Mouse (Mus musculus): ENCODE data around the gene Pxk. TPM values are rescaled to one million over a fixed set of nuclear protein-coding genes. Genes with fewer than 3 reads are reported as not detected.

Gene Pxk
- polyA plus RNA-seq, 1 experiment from 2014 or later, result 33.9 TPM

- H3K9me3 ChIP-seq (ENCODE audit: control insufficient read depth, low read length), result no peaks in the 10 kb centered on the region
- no peak overlapping the region for H3K4me3 ChIP-seq (ENCODE audit: low read depth, low read length)
- WGBS, result 89% methylated on average over 6 of the region's 6 CpGs
- DNase-seq (ENCODE audit: low spot score) (no peak), ATAC-seq (replicated peaks; ENCODE audit: low FRiP score, low TSS enrichment, low read depth) (no peak)
- no peaks in the 10 kb centered on the region for H3K4me1 ChIP-seq (replicated peaks; ENCODE audit: control insufficient read depth, insufficient read depth, low read length)
- H3K9ac ChIP-seq (ENCODE audit: low read length), result no peak overlapping the region
- H3K27me3 ChIP-seq (replicated peaks; ENCODE audit: control insufficient read depth, insufficient read depth, low read length), result no peaks in the 10 kb centered on the region
- H3K4me2 ChIP-seq (ENCODE audit: low read length), result no peak overlapping the region
- no peaks in the 10 kb centered on the region for H3K36me3 ChIP-seq (ENCODE audit: control insufficient read depth, insufficient read depth, low read length)
- H3K27ac ChIP-seq (ENCODE audit: low read depth), result no peak overlapping the region
Observed at GRCm38 (mm10) chr14:8186278-8187045, 88.5 kb downstream of the Pxk start.

DNA sequence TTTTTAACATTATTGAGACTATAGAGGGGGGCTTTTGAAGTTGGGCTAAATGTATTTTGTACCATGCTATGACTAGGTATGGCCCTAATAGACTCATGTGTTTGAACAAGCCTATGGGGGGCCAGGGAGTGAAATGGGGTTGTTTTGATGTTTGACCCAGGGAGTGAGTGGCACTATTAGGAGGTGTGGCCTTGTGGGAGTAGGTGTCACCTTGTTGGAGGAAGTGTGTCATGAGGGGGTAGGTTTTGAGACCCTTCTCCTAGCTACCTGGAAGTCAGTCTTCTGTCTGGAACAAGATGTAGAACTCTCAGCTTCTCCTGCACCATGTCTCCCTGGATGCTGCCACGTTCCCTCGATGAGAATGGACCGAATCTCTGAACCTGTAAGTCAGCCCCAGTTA is 92.5 kb downstream of the Pxk start:
- DNase-seq (ENCODE audit: low spot score) (no peak), ATAC-seq (replicated peaks; ENCODE audit: low FRiP score, low TSS enrichment, low read depth) (no peak)
- H3K4me3 ChIP-seq (ENCODE audit: low read depth, low read length), result no peak overlapping the region
- no peaks in the 10 kb centered on the region for H3K4me1 ChIP-seq (replicated peaks; ENCODE audit: control insufficient read depth, insufficient read depth, low read length)
- WGBS, result 81% methylated on average over 3 of the region's 3 CpGs
- H3K9ac ChIP-seq (ENCODE audit: low read length), result no peak overlapping the region
- no peaks in the 10 kb centered on the region for H3K36me3 ChIP-seq (ENCODE audit: control insufficient read depth, insufficient read depth, low read length)
- H3K27ac ChIP-seq (ENCODE audit: low read depth), result no peak overlapping the region
- H3K27me3 ChIP-seq (replicated peaks; ENCODE audit: control insufficient read depth, insufficient read depth, low read length), result no peaks in the 10 kb centered on the region
- H3K9me3 ChIP-seq (ENCODE audit: control insufficient read depth, low read length), result no peaks in the 10 kb centered on the region
- H3K4me2 ChIP-seq (ENCODE audit: low read length), result no peak overlapping the region

DNA sequence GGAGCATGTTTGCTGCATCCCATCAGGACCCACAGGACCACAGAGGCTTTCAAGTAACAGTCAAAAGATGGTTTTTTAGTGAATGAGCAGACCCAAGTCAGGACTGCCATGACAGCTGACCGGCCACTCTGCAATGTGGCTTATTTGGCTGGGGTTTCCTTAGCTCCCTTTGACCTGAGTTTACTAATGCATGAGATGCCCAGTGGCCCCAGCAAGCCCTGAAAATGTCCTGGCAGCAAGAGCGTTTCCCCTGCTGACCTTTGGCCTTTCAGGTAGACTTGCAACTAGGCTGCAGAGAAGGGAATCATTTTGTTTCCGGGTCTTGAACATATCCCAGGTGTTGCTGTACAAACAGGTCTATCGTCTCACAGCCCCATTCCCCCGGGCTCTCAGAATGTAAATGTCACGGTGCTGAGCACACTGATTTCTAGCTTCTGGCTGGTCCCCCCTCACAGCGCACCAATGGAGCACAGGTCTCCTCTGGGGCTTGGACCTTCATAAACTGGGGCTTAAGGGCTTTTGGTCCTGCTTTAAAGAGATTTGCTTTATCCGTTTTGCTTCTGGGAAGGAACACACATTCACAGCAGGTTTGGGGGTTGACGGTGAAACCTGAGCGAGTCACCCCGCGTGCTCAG is 93.4 kb downstream of the Pxk start:
- DNase-seq (ENCODE audit: low spot score) (no peak), ATAC-seq (replicated peaks; ENCODE audit: low FRiP score, low TSS enrichment, low read depth) (no peak)
- Histone ChIP-seq H3K36me3 (ENCODE audit: control insufficient read depth, insufficient read depth, low read length) (no peaks in the 10 kb centered on the region), H3K9ac (ENCODE audit: low read length) (no peak overlapping the region), H3K27ac (ENCODE audit: low read depth) (no peak overlapping the region), H3K9me3 (ENCODE audit: control insufficient read depth, low read length) (no peaks in the 10 kb centered on the region), H3K4me1 (replicated peaks; ENCODE audit: control insufficient read depth, insufficient read depth, low read length) (no peaks in the 10 kb centered on the region), H3K4me2 (ENCODE audit: low read length) (no peak overlapping the region), H3K27me3 (replicated peaks; ENCODE audit: control insufficient read depth, insufficient read depth, low read length) (no peaks in the 10 kb centered on the region), H3K4me3 (ENCODE audit: low read depth, low read length) (no peak overlapping the region)
- WGBS, result 64% methylated on average over 12 of the region's 12 CpGs

- H3K27me3 ChIP-seq (replicated peaks; ENCODE audit: control insufficient read depth, insufficient read depth, low read length), result no peaks in the 10 kb centered on the region
- H3K9me3 ChIP-seq (ENCODE audit: control insufficient read depth, low read length), result no peaks in the 10 kb centered on the region
- no peak overlapping the region for H3K4me2 ChIP-seq (ENCODE audit: low read length)
- H3K36me3 ChIP-seq (ENCODE audit: control insufficient read depth, insufficient read depth, low read length), result no peaks in the 10 kb centered on the region
- H3K9ac ChIP-seq (ENCODE audit: low read length), result no peak overlapping the region
- 88% methylated on average over 6 of the region's 6 CpGs for WGBS
- no peak overlapping the region for H3K27ac ChIP-seq (ENCODE audit: low read depth)
- DNase-seq (ENCODE audit: low spot score) (no peak), ATAC-seq (replicated peaks; ENCODE audit: low FRiP score, low TSS enrichment, low read depth) (no peak)
- no peak overlapping the region for H3K4me3 ChIP-seq (ENCODE audit: low read depth, low read length)
- no peaks in the 10 kb centered on the region for H3K4me1 ChIP-seq (replicated peaks; ENCODE audit: control insufficient read depth, insufficient read depth, low read length)
Observed at GRCm38 (mm10) chr14:8192727-8193126, 94.7 kb downstream of the Pxk start.

DNA sequence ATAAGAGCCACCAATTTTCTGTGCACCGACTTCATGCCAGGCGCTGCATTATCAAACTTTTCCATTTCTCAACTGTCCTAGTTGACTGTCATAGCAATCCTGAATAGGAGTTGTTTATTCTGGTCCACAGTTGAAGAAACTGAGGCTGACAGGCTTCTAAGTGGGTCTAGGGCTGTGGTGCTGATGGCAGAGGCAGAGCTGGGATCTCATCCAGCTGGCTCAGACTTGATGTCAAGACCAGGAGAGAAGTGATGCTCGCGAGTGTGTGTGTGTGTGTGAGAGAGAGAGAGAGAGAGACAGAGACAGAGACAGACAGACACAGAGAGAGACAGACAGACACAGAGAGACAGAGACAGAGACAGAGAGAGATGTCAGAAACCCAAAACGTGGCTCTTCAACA is 102.8 kb downstream of the Pxk start:
- no peak for DNase-seq (ENCODE audit: low spot score)
- H3K4me1 ChIP-seq (replicated peaks; ENCODE audit: control insufficient read depth, insufficient read depth, low read length), result no peaks in the 10 kb centered on the region
- no peak overlapping the region for H3K27ac ChIP-seq (ENCODE audit: low read depth)
- WGBS, result 85% methylated on average over 5 of the region's 5 CpGs
- H3K4me2 ChIP-seq (ENCODE audit: low read length), result no peak overlapping the region
- H3K9ac ChIP-seq (ENCODE audit: low read length), result no peak overlapping the region
- no peaks in the 10 kb centered on the region for H3K9me3 ChIP-seq (ENCODE audit: control insufficient read depth, low read length)
- H3K36me3 ChIP-seq (ENCODE audit: control insufficient read depth, insufficient read depth, low read length), result no peaks in the 10 kb centered on the region
- no peaks in the 10 kb centered on the region for H3K27me3 ChIP-seq (replicated peaks; ENCODE audit: control insufficient read depth, insufficient read depth, low read length)
- no peak overlapping the region for H3K4me3 ChIP-seq (ENCODE audit: low read depth, low read length)
- no peak for ATAC-seq (replicated peaks; ENCODE audit: low FRiP score, low TSS enrichment, low read depth)

DNA sequence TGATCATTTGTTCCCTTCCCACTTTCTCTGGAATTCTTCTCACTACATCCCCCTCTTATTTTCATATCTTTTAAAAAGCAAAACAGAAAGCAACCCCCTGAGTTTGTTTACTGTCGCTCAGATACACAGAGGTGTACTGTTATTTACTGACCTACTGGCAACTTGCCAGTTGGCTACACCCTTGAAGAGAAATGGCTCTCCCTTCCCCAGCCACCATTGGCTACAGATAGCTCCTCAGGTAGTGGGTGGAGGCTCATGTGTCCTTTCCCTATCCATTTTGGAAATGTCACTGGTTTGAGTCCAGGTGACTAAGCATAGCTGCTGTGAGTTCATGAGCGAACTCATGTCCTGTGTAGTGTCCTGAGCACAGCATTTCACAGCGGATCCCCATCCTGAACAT is 103.7 kb downstream of the Pxk start:
- Histone ChIP-seq H3K36me3 (ENCODE audit: control insufficient read depth, insufficient read depth, low read length) (no peaks in the 10 kb centered on the region), H3K27ac (ENCODE audit: low read depth) (no peak overlapping the region), H3K4me1 (replicated peaks; ENCODE audit: control insufficient read depth, insufficient read depth, low read length) (no peaks in the 10 kb centered on the region), H3K27me3 (replicated peaks; ENCODE audit: control insufficient read depth, insufficient read depth, low read length) (no peaks in the 10 kb centered on the region), H3K9ac (ENCODE audit: low read length) (no peak overlapping the region), H3K4me3 (ENCODE audit: low read depth, low read length) (no peak overlapping the region), H3K4me2 (ENCODE audit: low read length) (no peak overlapping the region), H3K9me3 (ENCODE audit: control insufficient read depth, low read length) (no peaks in the 10 kb centered on the region)
- ATAC-seq (replicated peaks; ENCODE audit: low FRiP score, low TSS enrichment, low read depth), result no peak
- DNase-seq (ENCODE audit: low spot score), result no peak
- WGBS, result 83% methylated on average over 3 of the region's 3 CpGs

GRCm38 (mm10) chr14:8206179-8206910 is 108.3 kb downstream of the Pxk start:
- Histone ChIP-seq H3K9ac (ENCODE audit: low read length) (no peak overlapping the region), H3K4me3 (ENCODE audit: low read depth, low read length) (no peak overlapping the region), H3K9me3 (ENCODE audit: control insufficient read depth, low read length) (no peaks in the 10 kb centered on the region), H3K36me3 (ENCODE audit: control insufficient read depth, insufficient read depth, low read length) (no peaks in the 10 kb centered on the region), H3K4me2 (ENCODE audit: low read length) (no peak overlapping the region), H3K27me3 (replicated peaks; ENCODE audit: control insufficient read depth, insufficient read depth, low read length) (no peaks in the 10 kb centered on the region), H3K27ac (ENCODE audit: low read depth) (no peak overlapping the region), H3K4me1 (replicated peaks; ENCODE audit: control insufficient read depth, insufficient read depth, low read length) (no peaks in the 10 kb centered on the region)
- ATAC-seq (replicated peaks; ENCODE audit: low FRiP score, low TSS enrichment, low read depth), result no peak
- WGBS, result 59% methylated on average over 9 of the region's 9 CpGs
- no peak for DNase-seq (ENCODE audit: low spot score)

DNA sequence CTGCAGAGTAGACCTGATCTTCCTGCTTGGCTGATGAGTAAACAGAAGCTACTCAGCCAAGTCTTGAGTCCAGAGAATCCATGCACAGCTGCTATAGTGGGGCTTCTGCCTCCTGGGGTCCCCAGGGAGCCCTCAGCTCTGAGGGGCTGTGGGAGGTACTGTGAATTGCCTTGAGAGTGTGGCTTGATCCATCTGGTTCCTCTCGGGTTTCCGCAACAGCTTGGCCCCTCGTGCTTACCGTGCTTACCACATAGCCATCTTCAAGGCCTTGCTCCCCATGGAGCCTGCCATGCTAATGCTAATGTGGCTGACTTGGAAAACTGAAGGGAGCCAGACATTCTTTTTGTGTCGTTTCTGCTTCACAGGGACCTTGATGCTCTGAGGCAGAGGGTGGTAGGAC is 109.1 kb downstream of the Pxk start:
- DNase-seq (ENCODE audit: low spot score), result no peak
- ATAC-seq (replicated peaks; ENCODE audit: low FRiP score, low TSS enrichment, low read depth), result no peak

More for the DNA sequence above, 109.1 kb downstream of the Pxk start:
- H3K9me3 ChIP-seq (ENCODE audit: control insufficient read depth, low read length), result no peaks in the 10 kb centered on the region
- H3K4me1 ChIP-seq (replicated peaks; ENCODE audit: control insufficient read depth, insufficient read depth, low read length), result no peaks in the 10 kb centered on the region
- H3K36me3 ChIP-seq (ENCODE audit: control insufficient read depth, insufficient read depth, low read length), result no peaks in the 10 kb centered on the region
- no peaks in the 10 kb centered on the region for H3K27me3 ChIP-seq (replicated peaks; ENCODE audit: control insufficient read depth, insufficient read depth, low read length)
- H3K27ac ChIP-seq (ENCODE audit: low read depth), result no peak overlapping the region
- H3K4me3 ChIP-seq (ENCODE audit: low read depth, low read length), result no peak overlapping the region
- no peak overlapping the region for H3K9ac ChIP-seq (ENCODE audit: low read length)
- WGBS, result 31% methylated on average over 5 of the region's 5 CpGs
- H3K4me2 ChIP-seq (ENCODE audit: low read length), result no peak overlapping the region
